Mouse (Mus musculus): ENCODE data around the gene Ifit3.

GRCm38 (mm10) chr19:34631487-34631886, 48.2 kb downstream of the Ifit3 start:
- TF ChIP-seq CTCF (IDR thresholded peaks at IDR 0.05) = no peak
- no peak for TF ChIP-seq POLR2A (IDR thresholded peaks at IDR 0.05; ENCODE audit: insufficient read depth, low read depth, low read length)
- TF ChIP-seq EP300 (IDR thresholded peaks at IDR 0.05; ENCODE audit: insufficient read depth, low read depth, low read length) = no peak

Data from heart, adult 2 months (tissue).